Mouse (Mus musculus): ENCODE data around the gene Gm11168.
"Not testable (repeated sequence)": the region's sequence is repeated elsewhere in the genome, so short reads cannot be mapped to it uniquely, and the experiment has no call there.

DNA sequence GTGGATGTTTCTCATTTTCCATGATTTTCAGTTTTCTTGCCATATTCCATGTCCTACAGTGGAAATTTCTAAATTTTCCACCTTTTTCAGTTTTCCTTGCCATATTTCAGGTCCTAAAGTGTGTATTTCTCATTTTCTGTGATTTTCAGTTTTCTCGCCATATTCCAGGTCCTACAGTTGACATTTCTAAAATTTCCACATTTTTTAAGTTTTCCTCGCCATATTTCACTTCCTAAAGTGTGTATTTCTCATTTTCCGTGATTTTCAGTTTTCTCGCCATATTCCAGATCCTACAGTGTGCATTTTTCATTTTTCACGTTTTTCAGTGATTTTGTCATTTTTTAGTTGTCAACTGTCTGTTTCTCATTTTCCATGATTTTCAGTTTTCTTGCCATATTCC, 6.2 kb downstream of the Gm11168 start:
- not testable (repeated sequence) for TF ChIP-seq POLR2A (IDR thresholded peaks at IDR 0.05; ENCODE audit: borderline replicate concordance, extremely low read depth, low read depth, low read length); CTCF (IDR thresholded peaks at IDR 0.05; ENCODE audit: insufficient read depth, low read length)

Data from lung, adult 2 months (tissue).